Mouse (Mus musculus): Measurements from ENCODE around the gene Ncor2.

GRCm38 (mm10) chr5:125125966-125126464, 53.0 kb downstream of the Ncor2 start:
- TF ChIP-seq POLR2A (IDR thresholded peaks at IDR 0.05; ENCODE audit: extremely low read depth, insufficient read depth, low read length) (no peak), CTCF (IDR thresholded peaks at IDR 0.05; ENCODE audit: extremely low read depth, insufficient read depth, low read length) (no peak)

Measured in cortical plate, adult 2 months (tissue).